Mouse (Mus musculus) ES-Bruce4 (cell line): ENCODE measurements at regions not wholly inside any gene's neighbourhood (a gene's known extent, or its start where the extent isn't known, plus 50 kb on each side); places are given as distances from the start of the nearest gene placed in this dataset.

ENCODE experiments used
- H3K27ac ChIP-seq: 2 replicates; pipeline ENCODE4 v1.5.1; 2012; ENCODE audit warnings: low read length, inconsistent platforms; ENCODE audit not compliant: insufficient read depth
- H3K27me3 ChIP-seq: 2 replicates; pipeline ENCODE4 v1.6.1; 2012; ENCODE audit warnings: mild to moderate bottlenecking, low read length, inconsistent platforms; ENCODE audit not compliant: control insufficient read depth, poor library complexity, insufficient read depth, severe bottlenecking
- H3K36me3 ChIP-seq: 2 replicates; pipeline ENCODE4 v1.6.1; 2012; ENCODE audit warnings: inconsistent platforms, mild to moderate bottlenecking, low read length, moderate library complexity; ENCODE audit not compliant: control insufficient read depth, poor library complexity, insufficient read depth, severe bottlenecking
- H3K4me1 ChIP-seq: one replicate; pipeline ENCODE4 v1.8.1; 2011; ENCODE audit warnings: low read length; ENCODE audit not compliant: control insufficient read depth, insufficient read depth
- H3K4me3 ChIP-seq: 2 replicates; pipeline ENCODE4 v1.5.1; 2011; ENCODE audit warnings: low read depth, mild to moderate bottlenecking, low read length
- H3K9ac ChIP-seq: 2 replicates; pipeline ENCODE4 v1.6.1; 2012; ENCODE audit warnings: low read depth, mild to moderate bottlenecking, inconsistent platforms; ENCODE audit not compliant: poor library complexity, severe bottlenecking
- H3K9me3 ChIP-seq: replicated peaks from 2 replicates; pipeline ENCODE4 v1.6.1; 2012; ENCODE audit warnings: mild to moderate bottlenecking, low read length, inconsistent platforms; ENCODE audit not compliant: control insufficient read depth, poor library complexity, insufficient read depth, severe bottlenecking
- CTCF ChIP-seq: IDR thresholded peaks from one replicate; pipeline ENCODE4 v1.8.1; 2011; ENCODE audit warnings: low read depth, low read length
- EP300 ChIP-seq: IDR thresholded peaks from 2 replicates; pipeline ENCODE4 v1.6.1; 2011; ENCODE audit warnings: low read depth, low read length; ENCODE audit not compliant: insufficient read depth
- POLR2A ChIP-seq: IDR thresholded peaks from one replicate; pipeline ENCODE4 v1.8.1; 2011; ENCODE audit warnings: low read length; ENCODE audit not compliant: insufficient read depth

GRCm38 (mm10) chr6:117408971-117409783 is 240.8 kb downstream of the Cxcl12 start:
- Histone ChIP-seq H3K4me1 (no peaks in the 10 kb centered on the region), H3K27ac (no peak overlapping the region), H3K9me3 (no peaks in the 10 kb centered on the region), H3K4me3 (no peak overlapping the region), H3K36me3 (no peaks in the 10 kb centered on the region), H3K9ac (no peak overlapping the region), H3K27me3 (no peaks in the 10 kb centered on the region)
- no peak for TF ChIP-seq POLR2A
- TF ChIP-seq EP300: no peak
- no peak for TF ChIP-seq CTCF

- no peaks in the 10 kb centered on the region for H3K27me3 ChIP-seq
These were observed 246.6 kb downstream of the Cxcl12 start for GRCm38 (mm10) chr6:117414926-117415325.

GRCm38 (mm10) chr6:117415901-117416300 is 247.6 kb downstream of the Cxcl12 start:
- Histone ChIP-seq H3K4me1 (no peaks in the 10 kb centered on the region), H3K27me3 (no peaks in the 10 kb centered on the region), H3K9ac (no peak overlapping the region), H3K27ac (no peak overlapping the region), H3K4me3 (no peak overlapping the region), H3K36me3 (no peaks in the 10 kb centered on the region), H3K9me3 (no peaks in the 10 kb centered on the region)
- TF ChIP-seq EP300: no peak
- no peak for TF ChIP-seq CTCF
- TF ChIP-seq POLR2A: no peak

More at GRCm38 (mm10) chr6:117414926-117415325, 246.6 kb downstream of the Cxcl12 start:
- Histone ChIP-seq H3K36me3 (no peaks in the 10 kb centered on the region), H3K9ac (no peak overlapping the region), H3K4me1 (no peaks in the 10 kb centered on the region), H3K4me3 (no peak overlapping the region), H3K27ac (no peak overlapping the region), H3K9me3 (no peaks in the 10 kb centered on the region)
- TF ChIP-seq POLR2A: no peak
- TF ChIP-seq CTCF: no peak
- TF ChIP-seq EP300: no peak

GRCm38 (mm10) chr6:117416461-117416860 is 248.1 kb downstream of the Cxcl12 start:
- TF ChIP-seq EP300: no peak
- no peak for TF ChIP-seq CTCF
- H3K36me3 ChIP-seq: no peaks in the 10 kb centered on the region
- H3K27me3 ChIP-seq: no peaks in the 10 kb centered on the region
- no peaks in the 10 kb centered on the region for H3K9me3 ChIP-seq
- H3K27ac ChIP-seq: no peak overlapping the region
- H3K4me1 ChIP-seq: no peaks in the 10 kb centered on the region
- no peak overlapping the region for H3K4me3 ChIP-seq
- no peak overlapping the region for H3K9ac ChIP-seq

- TF ChIP-seq EP300: no peak
- no peak for TF ChIP-seq CTCF
- TF ChIP-seq POLR2A: no peak
- no peaks in the 10 kb centered on the region for H3K9me3 ChIP-seq
- H3K27me3 ChIP-seq: no peaks in the 10 kb centered on the region
- no peak overlapping the region for H3K27ac ChIP-seq
- no peaks in the 10 kb centered on the region for H3K4me1 ChIP-seq
- no peaks in the 10 kb centered on the region for H3K36me3 ChIP-seq
- no peak overlapping the region for H3K4me3 ChIP-seq
- H3K9ac ChIP-seq: no peak overlapping the region
These were observed 254.7 kb downstream of the Cxcl12 start for GRCm38 (mm10) chr6:117422846-117423573.

- Histone ChIP-seq H3K27ac (no peak overlapping the region), H3K4me3 (no peak overlapping the region), H3K9ac (no peak overlapping the region), H3K4me1 (no peaks in the 10 kb centered on the region), H3K36me3 (no peaks in the 10 kb centered on the region), H3K27me3 (no peaks in the 10 kb centered on the region), H3K9me3 (no peaks in the 10 kb centered on the region)
- TF ChIP-seq CTCF: no peak
- TF ChIP-seq POLR2A: no peak
- TF ChIP-seq EP300: no peak
These were observed 258.0 kb downstream of the Cxcl12 start for GRCm38 (mm10) chr6:117426363-117426762.
